13 mouse cellular contexts compared by ENCODE assay signal in the genomic region with DNA sequence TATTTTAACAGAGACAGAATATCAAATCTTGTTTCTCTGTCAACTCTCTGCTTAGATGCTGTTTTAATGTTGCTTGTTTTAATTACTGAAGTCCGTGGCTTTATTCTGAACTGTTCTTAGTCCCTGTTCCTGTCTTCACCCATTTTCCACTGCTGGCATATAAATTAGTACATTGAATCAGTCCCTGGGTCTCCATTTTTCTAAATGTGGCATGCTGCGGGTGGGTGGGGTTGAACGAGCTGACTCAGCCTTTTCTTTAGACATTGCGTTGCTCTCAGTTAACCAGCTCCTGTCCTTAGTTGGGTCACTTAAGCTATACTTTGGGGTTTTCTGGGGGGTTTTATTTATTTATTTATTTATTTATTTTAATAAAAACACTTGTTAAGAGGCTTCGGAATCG. TPM values are rescaled to one million over a fixed set of nuclear protein-coding genes. Genes with fewer than 3 reads are reported as not detected.
DNase-seq lines count a peak whose midpoint lies in the region; ATAC-seq and TF ChIP-seq lines count a peak whose summit lies in the region.
"Had no signal": no experiment of that assay in that cellular context is flagged by ENCODE, and none has a peak within 500 bp of the region (broad histone marks: within the 10 kb centered on the region; RNA-seq: fewer than 3 reads in every experiment).

No protein-coding gene starts in this region.

- WGBS in heart, embryonic 11.5 days (ENCODE audit: insufficient replicate concordance), result 68% methylated on average over 6 of the region's 6 CpGs
- 66% methylated on average over 6 of the region's 6 CpGs for WGBS in stomach, embryonic 14.5 days
- WGBS in kidney, adult 2 months, result 76% methylated on average over 6 of the region's 6 CpGs
- WGBS in hindbrain, embryonic 14.5 days, result 61% methylated on average over 6 of the region's 6 CpGs

- no peak for DNase-seq in heart, adult 11 months
- DNase-seq in induced T-regulatory cell, adult 2 months (ENCODE audit: low read depth), result peak; percentile 13
- no peak for DNase-seq in kidney, adult 2 months
- no peak for DNase-seq in hindbrain, embryonic 14.5 days (ENCODE audit: low spot score)
- DNase-seq: embryo, embryonic 11 days; heart, postnatal 4 days; kidney, adult 9 months; layer of hippocampus, adult 9-11 months; retina, postnatal 1 day had no signal

- TF ChIP-seq CTCF in kidney, adult 2 months (conservative IDR thresholded peaks at IDR 0.05; ENCODE audit: insufficient read depth, insufficient read length, low read depth, low read length), result no peak

- no peaks in the 10 kb centered on the region for H3K27me3 ChIP-seq in heart, embryonic 11.5 days (ENCODE audit: control insufficient read depth, insufficient read depth, low read length)
- H3K27me3 ChIP-seq in megakaryocyte, embryonic 14.5 days (replicated peaks), result no peaks in the 10 kb centered on the region
- H3K27me3 ChIP-seq in stomach, embryonic 14.5 days (ENCODE audit: control insufficient read depth, insufficient read depth, low read length), result no peaks in the 10 kb centered on the region
- no peaks in the 10 kb centered on the region for H3K27me3 ChIP-seq in kidney, adult 2 months (replicated peaks; ENCODE audit: control insufficient read depth, insufficient read depth, low read length)
- H3K27me3 ChIP-seq in hindbrain, embryonic 14.5 days (ENCODE audit: control insufficient read depth, insufficient read depth, low read length), result peaks cover 11% of the 10 kb centered on the region; the same call in 1 of the 2 replicates

- peak overlapping the region; percentile 56 for H3K4me2 ChIP-seq in heart, embryonic 11.5 days
- no peak overlapping the region for H3K4me2 ChIP-seq in stomach, embryonic 14.5 days (replicated peaks; ENCODE audit: low read depth, low read length)
- no peak overlapping the region for H3K4me2 ChIP-seq in hindbrain, embryonic 14.5 days (replicated peaks)

- no peak for ATAC-seq in heart, embryonic 11.5 days (replicated peaks; ENCODE audit: insufficient number of reproducible peaks, low FRiP score, low TSS enrichment)
- no peak for ATAC-seq in megakaryocyte, adult 5-6 weeks (ENCODE audit: poor library complexity, severe bottlenecking)
- no peak for ATAC-seq in stomach, embryonic 14.5 days (ENCODE audit: insufficient number of reproducible peaks, insufficient read depth, low FRiP score, low read depth)
- no peak for ATAC-seq in hindbrain, embryonic 14.5 days (ENCODE audit: low FRiP score)

- H3K9me3 ChIP-seq in heart, embryonic 11.5 days (replicated peaks; ENCODE audit: control insufficient read depth, low read length), result no peaks in the 10 kb centered on the region
- H3K9me3 ChIP-seq in megakaryocyte, embryonic 14.5 days, result no peaks in the 10 kb centered on the region
- no peaks in the 10 kb centered on the region for H3K9me3 ChIP-seq in stomach, embryonic 14.5 days (ENCODE audit: control insufficient read depth, low read depth, low read length)
- no peaks in the 10 kb centered on the region for H3K9me3 ChIP-seq in hindbrain, embryonic 14.5 days (ENCODE audit: control insufficient read depth, low read length)

- H3K4me3 ChIP-seq in heart, embryonic 11.5 days (ENCODE audit: low read depth, low read length), result peak overlapping the region; percentile 84
- peak overlapping the region; percentile 99 for H3K4me3 ChIP-seq in megakaryocyte, embryonic 14.5 days (replicated peaks)
- 0 out of 2 replicates have a peak overlapping the region, but pooled peaks have one; percentile 5 for H3K4me3 ChIP-seq in stomach, embryonic 14.5 days (ENCODE audit: low read depth, low read length)
- no peak overlapping the region for H3K4me3 ChIP-seq in kidney, adult 2 months (ENCODE audit: insufficient read depth, low read depth, low read length)
- no peak overlapping the region for H3K4me3 ChIP-seq in hindbrain, embryonic 14.5 days (replicated peaks; ENCODE audit: low read length)

- peaks cover 3% of the 10 kb centered on the region; the same call in 1 of the 2 replicates for H3K4me1 ChIP-seq in heart, embryonic 11.5 days (ENCODE audit: control insufficient read depth, insufficient read depth, low read length)
- peaks cover 59% of the 10 kb centered on the region for H3K4me1 ChIP-seq in megakaryocyte, embryonic 14.5 days
- 0 out of 2 replicates have a peak, but pooled peaks cover 6% of the 10 kb centered on the region for H3K4me1 ChIP-seq in stomach, embryonic 14.5 days (ENCODE audit: control insufficient read depth, insufficient read depth, low read length)
- peaks cover 19% of the 10 kb centered on the region for H3K4me1 ChIP-seq in kidney, adult 2 months (ENCODE audit: control insufficient read depth, insufficient read depth, low read length)
- no peaks in the 10 kb centered on the region for H3K4me1 ChIP-seq in hindbrain, embryonic 14.5 days (replicated peaks; ENCODE audit: control insufficient read depth, insufficient read depth, low read length)

- H3K36me3 ChIP-seq in heart, embryonic 11.5 days (ENCODE audit: control insufficient read depth, insufficient read depth, low read length), result no peaks in the 10 kb centered on the region
- H3K36me3 ChIP-seq in megakaryocyte, embryonic 14.5 days (replicated peaks; ENCODE audit: low read length), result peaks cover 12% of the 10 kb centered on the region
- no peaks in the 10 kb centered on the region for H3K36me3 ChIP-seq in stomach, embryonic 14.5 days (ENCODE audit: control insufficient read depth, insufficient read depth, low read length)
- no peaks in the 10 kb centered on the region for H3K36me3 ChIP-seq in kidney, adult 2 months (ENCODE audit: control insufficient read depth, insufficient read depth, low read length)
- H3K36me3 ChIP-seq in hindbrain, embryonic 14.5 days (replicated peaks; ENCODE audit: control insufficient read depth, insufficient read depth), result no peaks in the 10 kb centered on the region

- no peak overlapping the region for H3K27ac ChIP-seq in heart, embryonic 11.5 days (ENCODE audit: low read depth, low read length)
- H3K27ac ChIP-seq in stomach, embryonic 14.5 days (ENCODE audit: low read length), result no peak overlapping the region
- H3K27ac ChIP-seq in kidney, adult 2 months (ENCODE audit: insufficient read depth, low read depth, low read length), result no peak overlapping the region
- no peak overlapping the region for H3K27ac ChIP-seq in hindbrain, embryonic 14.5 days

- no peak for TF ChIP-seq POLR2A in kidney, adult 2 months (IDR thresholded peaks at IDR 0.05; ENCODE audit: low read depth, low read length)

- no peak overlapping the region for H3K9ac ChIP-seq in heart, embryonic 11.5 days (ENCODE audit: low read depth, low read length)
- H3K9ac ChIP-seq in stomach, embryonic 14.5 days (replicated peaks; ENCODE audit: low read depth, low read length), result no peak overlapping the region
- H3K9ac ChIP-seq in hindbrain, embryonic 14.5 days, result no peak overlapping the region

RNA-seq across cellular contexts. Expression of gene Ell2, which starts 3.6 kb away (rescaled TPM):
- 8.2 and 10.4 TPM in 2 replicates for polyA plus RNA-seq in heart, embryonic 11.5 days (2014; fragmentation: Nextera tagmentation; extraction: Ambion mirVana)
- polyA plus RNA-seq in megakaryocyte, embryonic 14.5 days (2012; ENCODE audit: insufficient read depth, low replicate concordance), result 14.0 TPM in 1 of 2 replicates, not detected in the other
- total RNA-seq in megakaryocyte, adult 5-6 weeks (2015), result 12.2 and 13.8 TPM in 2 replicates
- total RNA-seq in megakaryocyte, adult 5-6 weeks (2017), result 7.7 and 7.9 TPM in 2 replicates
- polyA plus RNA-seq in stomach, embryonic 14.5 days (2014; fragmentation: Nextera tagmentation; extraction: Ambion mirVana), result 11.2 and 11.3 TPM in 2 replicates
- 6.3 and 8.2 TPM in 2 replicates for polyA plus RNA-seq in kidney, adult 2 months (2012; rRNA removed)
- polyA plus RNA-seq in hindbrain, embryonic 14.5 days (2014; fragmentation: Nextera tagmentation; extraction: Ambion mirVana), result 2.1 and 2.4 TPM in 2 replicates

Comparison
In these comparisons a context has a peak if more than half of its experiments do, and no peak if none do; other contexts are left out.
1. H3K4me3 ChIP-seq: peak in heart, embryonic 11.5 days (single experiment), megakaryocyte, embryonic 14.5 days (single experiment) and stomach, embryonic 14.5 days (single experiment); none in kidney, adult 2 months (single experiment) and hindbrain, embryonic 14.5 days (single experiment).